Mouse (Mus musculus) gastrocnemius, postnatal 10 days (tissue): ENCODE data around the gene Odf4. TPM values are rescaled to one million over a fixed set of nuclear protein-coding genes. Genes with fewer than 3 reads are reported as not detected.
"Not testable (repeated sequence)": the region's sequence is repeated elsewhere in the genome, so short reads cannot be mapped to it uniquely, and the experiment has no call there.

Experiments used
- DNase-seq: peaks from one replicate; pipeline ENCODE4 v3.0.0; 2021; ENCODE audit warnings: mixed read lengths
- long read RNA-seq, 2 experiments: library from polyadenylated mRNA; stranded (forward); transcript quantifications; one replicate each; pipeline ENCODE4 v2.0.0; 2021
- total RNA-seq, 2 experiments: library from RNA; stranded (reverse); gene quantifications; 2 replicates each; pipeline ENCODE4 v1.2.3; 2021

Gene Odf4
- total RNA-seq, result not detected
- long read RNA-seq, experiment 1, result 0 reads
- long read RNA-seq, experiment 2, result 0 reads

GRCm38 (mm10) chr11:68926981-68927380, at the start of gene Odf4:
Gene Odf4 (minus strand): TSS chr11:68927081.
- no peak for DNase-seq

GRCm38 (mm10) chr11:68975601-68976000, 48.7 kb upstream of the Odf4 start:
- no peak for DNase-seq

DNA sequence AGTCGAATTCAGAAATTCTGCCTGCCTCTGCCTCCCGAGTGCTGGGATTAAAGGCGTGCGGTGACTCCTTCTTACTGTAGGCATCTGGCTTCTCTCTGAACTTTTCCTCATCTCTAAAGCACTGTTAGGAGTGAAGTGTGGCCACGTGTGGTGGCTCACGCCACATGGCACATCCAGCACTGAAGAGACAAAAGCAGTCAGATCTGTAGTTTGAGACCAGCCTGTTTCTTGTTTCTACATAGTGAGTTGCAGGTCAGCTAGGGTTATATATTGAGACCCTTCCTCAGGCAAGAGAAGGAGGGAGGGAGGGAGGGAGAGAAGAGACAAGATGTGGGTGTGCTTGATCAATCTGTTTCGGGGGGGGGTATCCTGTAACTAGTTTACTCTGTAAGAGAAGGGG, 48.2 kb upstream of the Odf4 start, which contains the start of gene Rangrf:
Gene Rangrf (minus strand): TSS at position 101 of the 400 bp plus-strand sequence.
- no peak for DNase-seq

GRCm38 (mm10) chr11:68974059-68974450, 47.2 kb upstream of the Odf4 start:
- DNase-seq, result no peak

DNA sequence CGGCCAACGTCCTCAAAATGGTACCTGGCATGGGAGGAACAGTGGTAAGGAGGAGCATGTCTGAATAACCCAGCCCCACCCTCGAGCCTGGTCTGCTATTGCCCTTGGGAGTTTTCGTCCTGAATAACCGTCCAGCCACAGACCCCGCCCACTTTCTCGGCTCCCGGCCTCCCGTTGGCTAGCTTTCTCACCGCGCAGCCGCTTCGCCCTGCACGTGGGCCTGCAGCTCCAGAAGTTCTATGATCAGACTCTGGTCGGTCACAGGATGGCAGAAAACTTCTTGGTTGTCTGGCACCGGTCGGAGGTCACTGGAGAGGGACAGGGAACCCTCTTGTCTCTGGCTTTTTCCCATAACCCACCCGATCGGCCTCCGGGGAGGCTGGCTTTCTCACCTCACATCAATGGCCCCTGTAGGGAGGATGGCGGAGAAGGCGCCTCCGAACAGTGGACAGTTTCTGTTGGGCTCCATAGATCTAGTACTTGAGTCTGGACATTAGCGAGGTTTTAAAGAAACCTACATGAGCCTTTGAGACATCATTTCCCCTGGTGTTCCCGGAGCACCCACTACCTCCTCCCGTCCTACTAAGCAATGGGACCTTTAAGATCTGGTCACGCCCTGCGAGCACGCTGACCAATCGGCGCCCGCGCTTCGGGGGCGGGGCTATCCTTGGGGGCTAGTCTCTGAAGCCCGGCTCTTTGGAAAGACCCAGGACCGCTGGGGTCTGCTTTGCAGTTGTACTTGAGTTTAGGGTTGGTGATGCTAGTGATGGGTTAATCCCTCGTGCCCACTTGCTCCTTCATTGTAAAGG, 46.6 kb upstream of the Odf4 start:
- DNase-seq, result peak; percentile 86

DNA sequence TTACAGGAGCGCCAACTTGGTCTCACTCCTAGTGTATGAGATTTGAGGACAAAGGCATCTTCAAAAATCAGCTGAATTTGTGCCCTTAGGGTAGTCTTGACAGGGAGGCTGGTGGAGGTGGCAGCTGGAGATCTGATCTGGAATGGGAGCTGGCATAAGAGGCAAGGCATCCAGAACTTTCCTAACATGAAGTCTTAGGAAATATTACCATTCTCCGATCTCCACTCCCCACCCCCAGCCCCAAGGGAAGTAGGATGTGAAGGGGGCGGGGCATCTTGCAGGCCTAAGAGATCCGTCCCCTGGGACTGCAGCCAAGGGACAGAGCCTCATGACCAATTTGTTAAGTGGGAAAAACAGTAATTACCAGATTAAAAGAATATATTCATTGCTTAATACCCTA, 43.4 kb upstream of the Odf4 start:
- no peak for DNase-seq

GRCm38 (mm10) chr11:68968752-68969151, 41.9 kb upstream of the Odf4 start:
- no peak for DNase-seq

- DNase-seq, result peak; percentile 87
Measured at GRCm38 (mm10) chr11:68967337-68968282, 40.7 kb upstream of the Odf4 start, which contains the start of gene Slc25a35. Gene Slc25a35 (plus strand): TSS chr11:68968131.

DNA sequence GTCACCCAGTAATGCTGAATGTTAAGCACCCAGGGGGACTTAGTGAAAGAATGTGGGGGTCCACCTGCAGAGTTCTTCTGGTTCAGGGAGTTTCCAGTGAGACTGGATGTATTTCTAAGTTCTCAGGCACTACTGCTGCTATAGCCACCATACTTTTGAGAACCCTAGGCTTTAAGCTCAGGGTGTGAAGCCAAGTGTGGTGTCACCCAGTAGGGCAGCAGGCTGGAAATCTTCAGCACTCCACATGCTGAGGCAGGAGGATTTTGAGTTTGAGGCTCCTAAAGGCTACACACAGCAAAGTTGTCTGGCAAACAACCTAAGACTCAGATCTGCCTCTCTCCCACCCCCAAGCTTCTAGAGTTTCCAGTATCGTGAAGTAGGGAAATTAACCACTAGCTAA, 39.7 kb upstream of the Odf4 start:
- DNase-seq, result no peak

DNA sequence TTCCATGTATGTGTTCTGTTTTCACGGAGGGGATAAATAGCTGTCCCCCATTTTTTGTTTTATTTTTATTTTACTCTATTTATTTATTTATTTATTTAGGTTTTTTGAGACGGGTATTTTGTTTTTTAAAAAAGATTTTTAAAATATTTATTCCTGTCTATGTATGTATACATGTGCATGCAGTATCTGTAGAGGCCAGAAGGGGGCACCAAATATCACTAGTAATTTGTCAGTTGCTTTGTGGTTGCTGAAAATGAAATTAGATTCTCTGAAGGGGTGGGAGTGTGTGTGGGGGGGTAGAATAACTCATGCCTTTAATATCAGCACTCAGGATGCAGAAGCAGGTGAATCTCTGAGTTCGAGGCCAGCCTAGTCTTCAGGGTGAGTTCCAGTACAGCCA, 39.0 kb upstream of the Odf4 start:
- DNase-seq, result peak; percentile 67

- DNase-seq, result no peak
Measured at GRCm38 (mm10) chr11:68965050-68965449, 38.2 kb upstream of the Odf4 start.

GRCm38 (mm10) chr11:68963405-68963804, 36.5 kb upstream of the Odf4 start:
- no peak for DNase-seq

- DNase-seq, result not testable (repeated sequence)
Measured at GRCm38 (mm10) chr11:68962159-68962558, 35.3 kb upstream of the Odf4 start.

- DNase-seq, result no peak
Measured at GRCm38 (mm10) chr11:68961596-68961995, 34.7 kb upstream of the Odf4 start.

DNA sequence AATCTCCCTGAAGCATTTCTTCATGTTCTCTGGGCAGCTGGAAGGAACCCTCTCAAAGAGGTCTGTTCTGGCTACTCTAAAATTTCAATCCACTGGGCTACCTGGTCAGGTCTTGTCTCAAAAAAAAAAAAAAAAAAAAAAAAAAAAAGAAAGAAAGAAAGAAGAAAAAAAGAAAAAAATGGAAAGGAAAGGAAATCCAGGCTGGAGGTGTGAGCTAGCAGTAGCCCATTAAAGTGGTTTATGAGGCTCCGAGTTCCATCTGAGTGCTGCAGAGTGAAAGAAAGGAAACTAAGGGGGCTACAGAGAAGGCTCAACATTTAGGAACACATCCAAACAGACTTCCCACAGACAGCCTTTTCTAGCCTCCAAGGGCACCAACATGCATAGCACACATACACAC, 31.1 kb upstream of the Odf4 start:
- no peak for DNase-seq

DNA sequence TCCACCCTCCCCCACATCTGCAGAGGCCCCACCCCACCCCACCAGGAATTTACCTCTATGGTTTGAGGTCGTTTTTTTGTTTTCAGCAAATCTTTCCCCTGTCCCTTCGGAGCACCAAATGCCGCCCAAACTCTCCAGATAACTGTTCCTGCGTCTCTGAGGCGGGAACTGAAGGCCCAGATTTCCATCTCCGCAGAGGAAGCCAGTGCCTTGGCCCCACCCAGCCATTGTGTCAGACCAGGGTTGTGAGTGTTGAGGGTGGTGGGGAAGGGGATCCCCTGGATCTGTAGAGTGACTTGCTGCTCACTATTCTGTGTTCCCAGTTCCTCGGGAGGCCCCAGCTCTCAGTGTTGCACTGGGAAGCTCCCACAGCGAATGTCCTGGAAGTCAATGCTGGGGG, 30.4 kb upstream of the Odf4 start, which contains the start of gene Arhgef15:
Gene Arhgef15 (minus strand): TSS at position 173 of the 400 bp plus-strand sequence.
- DNase-seq, result no peak

- no peak for DNase-seq
Measured at GRCm38 (mm10) chr11:68956697-68957096, 29.8 kb upstream of the Odf4 start.

DNA sequence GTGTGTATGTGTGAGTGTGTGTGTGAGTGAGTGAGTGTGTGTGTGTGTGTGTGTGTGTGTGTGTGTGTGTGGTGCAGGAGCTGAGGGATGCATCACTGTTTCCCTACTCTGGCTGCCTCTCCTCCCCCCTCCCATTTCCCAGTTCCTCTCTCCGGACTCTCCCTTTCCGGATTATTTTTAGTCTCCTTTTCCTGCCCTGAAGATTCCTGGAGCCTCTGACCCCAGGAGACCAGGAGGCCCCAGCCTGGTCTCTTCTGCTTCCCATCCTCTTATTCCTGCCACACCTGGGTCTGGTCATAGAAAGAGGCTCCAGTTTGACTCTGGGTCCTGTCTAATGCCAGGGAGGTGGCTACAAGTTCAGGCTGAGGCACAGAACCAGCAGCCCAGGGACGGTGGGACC, 29.2 kb upstream of the Odf4 start:
- DNase-seq, result no peak

DNA sequence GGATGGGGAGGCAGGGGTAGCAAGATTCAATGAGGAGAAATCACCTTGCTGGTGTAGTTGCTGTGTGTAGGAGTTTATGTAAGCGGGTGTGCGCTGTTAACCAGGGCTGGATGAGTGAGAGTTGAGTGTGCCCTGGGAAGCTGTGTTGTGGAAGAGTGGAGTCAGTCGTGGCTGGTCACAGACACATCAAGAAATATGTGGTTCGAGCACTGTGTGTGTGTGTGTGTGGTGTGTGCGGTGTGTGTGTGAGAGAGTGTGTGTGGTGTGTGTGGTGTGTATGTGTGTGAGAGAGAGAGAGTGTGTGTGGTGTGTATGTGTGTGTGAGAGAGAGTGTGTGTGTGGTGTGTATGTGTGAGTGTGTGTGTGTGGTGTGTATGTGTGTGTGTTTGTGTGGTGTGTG, 28.6 kb upstream of the Odf4 start:
- no peak for DNase-seq

- no peak for DNase-seq
Measured at GRCm38 (mm10) chr11:68954408-68954807, 27.5 kb upstream of the Odf4 start.

GRCm38 (mm10) chr11:68953903-68954302, 27.0 kb upstream of the Odf4 start:
- DNase-seq, result no peak

DNA sequence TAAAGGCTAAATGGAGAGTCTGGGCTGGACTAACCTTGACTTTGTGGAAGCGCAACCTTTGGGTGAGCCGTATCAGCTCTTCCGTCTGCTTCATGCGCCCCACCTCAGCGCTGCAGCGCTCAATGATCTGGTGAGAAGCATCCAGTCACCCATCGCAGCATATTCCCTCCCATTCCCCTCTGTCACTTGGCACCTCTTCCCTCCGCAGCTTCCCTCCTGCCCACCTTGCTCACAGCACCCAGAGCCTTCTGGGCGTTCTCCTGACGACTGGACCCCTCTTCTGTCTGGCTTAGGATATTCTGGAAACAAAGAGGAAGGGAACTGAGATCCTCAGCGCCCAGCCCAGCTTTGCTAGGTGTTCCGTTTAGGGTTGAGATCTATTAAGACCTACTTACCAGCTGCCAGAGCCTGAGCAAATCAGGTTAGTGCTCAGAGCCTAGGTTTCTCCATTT, 20.7 kb upstream of the Odf4 start:
- DNase-seq, result no peak
